Mouse (Mus musculus) kidney, postnatal 0 days (tissue): Measurements from ENCODE around the gene Cacfd1. TPM values are rescaled to one million over a fixed set of nuclear protein-coding genes. Genes with fewer than 3 reads are reported as not detected.
A peak's percentile ranks its signal among the peaks of the same experiment; 100 is the strongest.

ENCODE experiments used
- ATAC-seq: fragments of 200-750 bp; cut with Nextera tagmentation; replicated peaks from 2 replicates; pipeline ENCODE4 v1.8.0; 2017; ENCODE audit warnings: low read depth, moderate number of reproducible peaks, moderate TSS enrichment, moderate library complexity; ENCODE audit not compliant: low FRiP score
- DNase-seq: peaks from one replicate; pipeline ENCODE4 v3.0.0-alpha.2; 2016; ENCODE audit warnings: low spot score
- H3K27ac ChIP-seq: fragments of 300-500 bp; sonication (generic); 2 replicates; pipeline ENCODE4 v1.5.1; 2014; ENCODE audit warnings: mild to moderate bottlenecking
- H3K27me3 ChIP-seq: fragments of 300-500 bp; sonication (generic); 2 replicates; pipeline ENCODE4 v1.6.1; 2014; ENCODE audit warnings: low read length, mixed read lengths; ENCODE audit not compliant: insufficient read depth
- H3K36me3 ChIP-seq: fragments of 300-500 bp; sonication (generic); 2 replicates; pipeline ENCODE4 v1.6.1; 2014; ENCODE audit warnings: low read length, mixed read lengths; ENCODE audit not compliant: insufficient read depth
- H3K4me1 ChIP-seq: fragments of 300-500 bp; sonication (generic); replicated peaks from 2 replicates; pipeline ENCODE4 v1.6.1; 2014; ENCODE audit warnings: antibody characterized with exemption, low read length, mixed read lengths; ENCODE audit not compliant: insufficient read depth
- H3K4me2 ChIP-seq: fragments of 300-500 bp; sonication (generic); 2 replicates; pipeline ENCODE4 v1.6.1; 2014; ENCODE audit warnings: mild to moderate bottlenecking, low read length, moderate library complexity, mixed read lengths
- H3K4me3 ChIP-seq: fragments of 300-500 bp; sonication (generic); replicated peaks from 2 replicates; pipeline ENCODE4 v1.5.1; 2014; ENCODE audit warnings: low read depth, low read length
- H3K9ac ChIP-seq: fragments of 300-500 bp; sonication (generic); 2 replicates; pipeline ENCODE4 v1.6.1; 2014; ENCODE audit warnings: low read depth, low read length
- H3K9me3 ChIP-seq: fragments of 300-500 bp; sonication (generic); replicated peaks from 2 replicates; pipeline ENCODE4 v1.6.1; 2016; ENCODE audit warnings: low read length, inconsistent platforms, mixed read lengths
- CTCF ChIP-seq: IDR thresholded peaks from 2 replicates; pipeline ENCODE4 v1.5.1; 2016; ENCODE audit warnings: antibody characterized with exemption, low read depth, mild to moderate bottlenecking, moderate library complexity
- WGBS: fragments of 180-500 bp; shearing (Covaris S2); extraction: QIAGEN DNeasy Blood & Tissue Kit; methylation state at CpG from one replicate; pipeline ENCODE4 v1.1.7; 2014; 5-methylcytosine and 5-hydroxymethylcytosine counted together
- polyA plus RNA-seq: library from polyadenylated mRNA; unstranded; fragments of >200 nt; fragmentation: Nextera tagmentation; extraction: Ambion mirVana; gene quantifications from 2 replicates; pipeline ENCODE4 v1.2.1, GENCODE M21; 2015

The Cacfd1 gene
- polyA plus RNA-seq: 41.5 and 47.2 TPM in 2 replicates

DNA sequence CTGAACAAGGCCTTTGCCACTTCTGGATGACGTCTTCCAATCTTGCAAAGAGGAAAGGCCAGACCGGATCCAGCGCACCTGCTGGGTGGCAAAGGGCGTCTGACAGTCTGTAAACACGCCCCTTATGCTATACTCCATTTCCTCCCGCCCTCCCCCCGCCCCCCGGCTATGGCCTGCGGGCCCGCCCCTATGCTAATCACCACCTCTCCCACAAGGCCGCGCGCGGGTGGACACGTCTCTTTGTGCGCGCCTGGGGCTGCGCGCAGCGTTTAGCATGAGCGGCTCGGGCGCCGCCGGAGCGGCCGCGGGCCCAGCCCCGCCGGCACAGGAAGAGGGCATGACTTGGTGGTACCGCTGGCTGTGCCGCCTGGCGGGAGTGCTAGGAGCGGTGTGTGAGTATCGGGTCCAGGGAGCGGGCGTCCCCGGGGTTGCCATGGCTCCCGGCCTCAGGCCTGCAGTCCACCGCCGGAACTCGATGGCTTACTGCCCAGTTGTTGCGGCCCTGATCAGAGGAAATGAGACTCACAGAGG, at the start of gene Cacfd1:
Gene Cacfd1 (plus strand): TSS at position 213 of the 531 bp plus-strand sequence.
- 1% methylated on average over 41 of the region's 43 CpGs for WGBS
- H3K27me3 ChIP-seq: no peaks in the 10 kb centered on the region

DNA sequence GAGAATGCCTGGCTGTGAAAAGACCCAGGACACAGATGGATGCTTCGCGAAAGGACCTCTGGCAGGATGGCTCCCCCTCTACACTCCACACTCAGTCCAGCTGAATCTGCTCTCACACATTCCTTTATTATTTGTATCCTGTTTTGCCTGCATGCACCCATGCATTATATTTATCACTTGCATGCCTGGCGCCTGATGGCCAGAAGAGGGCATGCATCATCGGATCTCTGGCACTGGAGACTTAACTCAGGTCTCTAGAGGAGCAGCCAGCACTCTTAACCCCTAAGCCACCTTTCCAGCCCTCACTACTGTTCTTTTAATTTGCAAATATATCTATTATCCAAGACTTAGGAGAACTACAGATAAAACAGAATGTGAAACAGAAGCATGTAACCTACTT, 49.0 kb upstream of the Cacfd1 start:
- Histone ChIP-seq H3K4me3 (no peak overlapping the region), H3K9ac (no peak overlapping the region), H3K27me3 (no peaks in the 10 kb centered on the region), H3K9me3 (no peaks in the 10 kb centered on the region), H3K36me3 (peaks cover 34% of the 10 kb centered on the region), H3K4me1 (peaks cover 9% of the 10 kb centered on the region; the same call in 1 of the 2 replicates), H3K27ac (no peak overlapping the region; the same call in none of the 2 replicates), H3K4me2 (no peak overlapping the region)
- WGBS: 54% methylated on average over 4 of the region's 4 CpGs
- peak; percentile 69 for DNase-seq
- peak; percentile 66 for TF ChIP-seq CTCF
- ATAC-seq: peak; percentile 20; the same call in 1 of the 2 replicates

More for the DNA sequence above, at the start of gene Cacfd1:
- Histone ChIP-seq H3K4me1 (peaks cover 8% of the 10 kb centered on the region; the same call in 1 of the 2 replicates), H3K36me3 (peaks cover 9% of the 10 kb centered on the region; the same call in 1 of the 2 replicates), H3K9me3 (no peaks in the 10 kb centered on the region), H3K27ac (peak within 1 kb of the TSS; percentile 92), H3K4me3 (peak within 1 kb of the TSS; percentile 84), H3K4me2 (peak within 1 kb of the TSS; percentile 83), H3K9ac (peak within 1 kb of the TSS; percentile 90)
- ATAC-seq (peak; percentile 96), DNase-seq (peak; percentile 95)
- TF ChIP-seq CTCF: peak; percentile 9; the same call in 1 of the 2 replicates

DNA sequence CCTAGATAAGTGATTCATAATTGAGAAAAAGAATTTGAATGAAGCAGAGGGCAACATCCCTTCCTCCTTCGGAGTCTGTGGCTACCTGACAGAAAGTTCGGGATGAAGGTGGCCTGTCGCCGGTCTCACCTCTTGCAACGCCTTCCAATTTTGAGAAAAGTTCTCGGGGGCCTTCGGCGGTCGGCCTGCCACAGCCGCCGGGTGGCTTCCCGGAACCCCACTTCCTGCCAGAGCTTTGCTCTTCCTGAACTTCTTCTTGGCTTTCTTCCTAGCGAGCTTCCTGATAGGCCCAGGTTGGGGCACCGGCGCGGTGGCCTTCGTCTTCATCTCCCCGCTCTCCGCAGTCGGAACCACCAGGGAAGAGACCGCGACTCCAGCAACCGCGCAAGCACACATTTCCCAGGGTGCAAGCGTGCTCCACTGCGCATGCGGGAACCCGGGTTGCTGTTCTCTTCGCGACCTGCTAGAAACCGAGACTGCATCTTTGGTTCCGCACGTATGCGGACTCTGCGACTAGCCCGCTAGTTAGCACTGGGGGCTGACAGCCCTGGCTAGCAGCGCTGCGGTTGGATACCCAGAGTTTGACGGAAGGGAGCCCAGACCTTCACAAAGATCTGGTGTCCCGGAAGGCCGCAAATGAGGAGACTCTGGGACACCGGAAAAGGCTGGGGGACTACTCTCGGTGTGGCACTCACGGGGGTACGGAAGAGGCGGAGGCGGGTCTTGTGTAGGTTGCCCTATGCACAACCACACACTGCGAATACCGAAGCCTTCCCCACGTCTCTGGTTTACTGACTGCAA, 45.6 kb upstream of the Cacfd1 start, which contains the start of gene Rexo4:
Gene Rexo4 (minus strand): TSS at position 464 of the 801 bp plus-strand sequence.
- H3K4me3 ChIP-seq: peak within 1 kb of the TSS; percentile 67
- peaks cover 9% of the 10 kb centered on the region; the same call in 1 of the 2 replicates for H3K4me1 ChIP-seq
- DNase-seq (peak; percentile 96), ATAC-seq (peak; percentile 92)
- peak within 1 kb of the TSS; percentile 59 for H3K4me2 ChIP-seq
- WGBS: under 1% methylated on average over 50 of the region's 50 CpGs
- no peaks in the 10 kb centered on the region for H3K9me3 ChIP-seq
- peaks cover 11% of the 10 kb centered on the region for H3K36me3 ChIP-seq
- peak within 1 kb of the TSS; percentile 82 for H3K9ac ChIP-seq
- H3K27me3 ChIP-seq: no peaks in the 10 kb centered on the region
- TF ChIP-seq CTCF: no peak
- peak within 1 kb of the TSS; percentile 100 for H3K27ac ChIP-seq

DNA sequence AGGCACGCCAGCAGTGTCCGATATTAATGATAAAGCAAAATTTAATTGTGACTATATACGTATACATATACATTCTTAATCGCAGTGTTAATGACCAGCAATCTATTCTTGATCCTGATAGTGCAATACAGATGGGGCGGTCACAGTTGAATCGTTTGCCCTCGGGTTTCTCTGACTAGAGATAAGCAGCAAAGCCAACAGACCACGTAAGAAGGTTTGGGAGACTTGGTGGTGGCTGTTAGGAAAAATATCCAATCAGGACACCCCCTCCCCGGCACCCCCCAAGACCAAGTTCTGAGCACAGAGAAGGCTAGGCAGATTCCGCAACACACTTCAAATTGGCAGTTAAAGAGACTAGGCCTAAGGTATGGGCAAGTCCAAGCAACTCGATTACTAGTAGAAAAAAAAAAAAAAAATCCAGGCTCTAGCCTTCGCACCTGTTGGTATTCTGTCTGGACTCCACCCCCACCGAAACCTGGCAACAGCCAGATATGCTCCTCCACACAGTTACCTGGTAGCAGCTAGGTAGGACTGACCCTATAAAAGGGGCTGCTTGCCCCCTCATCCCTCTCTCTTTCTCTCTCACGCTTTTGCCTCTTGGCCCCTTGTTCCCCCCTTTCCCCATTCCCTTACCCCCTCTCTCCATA, 44.9 kb upstream of the Cacfd1 start:
- H3K4me1 ChIP-seq: peaks cover 9% of the 10 kb centered on the region; the same call in 1 of the 2 replicates
- DNase-seq (no peak), ATAC-seq (no peak)
- peak overlapping the region; percentile 67 for H3K4me3 ChIP-seq
- H3K4me2 ChIP-seq: peak overlapping the region; percentile 59
- no peaks in the 10 kb centered on the region for H3K27me3 ChIP-seq
- WGBS: 16% methylated on average over 14 of the region's 14 CpGs
- peak overlapping the region; percentile 82 for H3K9ac ChIP-seq
- no peak for TF ChIP-seq CTCF
- peaks cover 6% of the 10 kb centered on the region for H3K36me3 ChIP-seq
- H3K9me3 ChIP-seq: no peaks in the 10 kb centered on the region
- H3K27ac ChIP-seq: peak overlapping the region; percentile 100

DNA sequence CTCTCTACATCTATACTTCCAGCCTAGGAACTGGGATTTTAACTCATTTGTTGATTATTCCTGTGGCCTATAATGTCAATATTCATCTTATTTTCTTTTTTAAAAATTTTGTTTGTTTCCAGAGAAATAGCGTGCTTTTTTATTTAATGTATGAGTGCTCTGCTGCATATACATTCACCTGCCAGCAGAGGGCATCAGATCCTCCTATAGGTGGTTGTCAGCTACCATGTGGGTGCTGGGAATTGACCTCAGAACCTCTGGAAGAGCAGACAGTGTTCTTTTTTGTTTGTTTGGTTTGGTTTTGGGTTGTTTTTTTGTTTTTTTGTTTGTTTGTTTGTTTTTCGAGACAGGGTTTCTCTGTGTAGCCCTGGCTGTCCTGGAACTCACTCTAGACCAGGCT, 42.5 kb upstream of the Cacfd1 start:
- no peaks in the 10 kb centered on the region for H3K36me3 ChIP-seq
- no peaks in the 10 kb centered on the region for H3K27me3 ChIP-seq
- H3K4me3 ChIP-seq: no peak overlapping the region
- no peak overlapping the region for H3K9ac ChIP-seq
- H3K4me2 ChIP-seq: no peak overlapping the region
- no peak for DNase-seq
- no peaks in the 10 kb centered on the region for H3K9me3 ChIP-seq
- no peak for ATAC-seq
- H3K4me1 ChIP-seq: peaks cover 4% of the 10 kb centered on the region; the same call in 1 of the 2 replicates
- 75% methylated on average over 2 of the region's 2 CpGs for WGBS
- TF ChIP-seq CTCF: peak; percentile 27; the same call in 1 of the 2 replicates
- no peak overlapping the region for H3K27ac ChIP-seq

DNA sequence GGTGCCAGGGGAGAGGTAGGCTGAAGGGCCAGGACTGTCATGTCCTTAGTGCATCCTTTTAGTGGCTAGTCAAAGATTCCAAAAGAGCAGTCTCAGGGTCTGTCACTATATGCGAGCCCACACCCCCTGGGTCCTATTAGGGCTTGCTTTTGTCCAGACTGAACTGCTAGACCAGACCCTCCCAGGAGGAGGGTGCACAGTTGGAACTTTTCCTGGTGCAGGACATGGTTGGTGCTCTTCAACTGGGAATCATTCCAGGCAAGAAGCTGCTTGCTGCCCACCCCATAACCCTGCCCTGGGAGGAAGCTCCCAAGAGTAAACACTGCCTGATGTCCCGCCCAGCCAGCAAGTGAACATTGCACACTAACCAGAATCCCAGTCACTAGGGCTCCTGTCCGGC, 36.6 kb upstream of the Cacfd1 start, which contains the start of gene Adamts13:
Gene Adamts13 (plus strand): TSS at position 301 of the 400 bp plus-strand sequence.
- no peaks in the 10 kb centered on the region for H3K4me1 ChIP-seq
- H3K36me3 ChIP-seq: no peaks in the 10 kb centered on the region
- no peak within 1 kb of the TSS for H3K4me3 ChIP-seq
- no peak within 1 kb of the TSS for H3K27ac ChIP-seq
- WGBS: 72% methylated on average over 3 of the region's 3 CpGs
- no peak within 1 kb of the TSS for H3K9ac ChIP-seq
- H3K4me2 ChIP-seq: no peak within 1 kb of the TSS
- H3K27me3 ChIP-seq: no peaks in the 10 kb centered on the region
- DNase-seq (no peak), ATAC-seq (no peak)
- H3K9me3 ChIP-seq: no peaks in the 10 kb centered on the region
- no peak for TF ChIP-seq CTCF
